Mouse (Mus musculus) hindbrain, embryonic 13.5 days (tissue): ENCODE results near the gene Map1a. TPM values are rescaled to one million over a fixed set of nuclear protein-coding genes. Genes with fewer than 3 reads are reported as not detected.

Experiments used
- ATAC-seq: fragments of 200-750 bp; cut with Nextera tagmentation; 2 replicates; pipeline ENCODE4 v1.8.0; 2017; ENCODE audit warnings: moderate TSS enrichment; ENCODE audit not compliant: low FRiP score
- H3K27ac ChIP-seq: fragments of 300-500 bp; sonication (generic); 2 replicates; pipeline ENCODE4 v1.5.1; 2015; ENCODE audit warnings: inconsistent platforms, mild to moderate bottlenecking, moderate library complexity
- H3K27me3 ChIP-seq: fragments of 300-500 bp; sonication (generic); 2 replicates; pipeline ENCODE4 v1.6.1; 2015; ENCODE audit warnings: mild to moderate bottlenecking, inconsistent platforms
- H3K36me3 ChIP-seq: fragments of 300-500 bp; sonication (generic); 2 replicates; pipeline ENCODE4 v1.6.1; 2015; ENCODE audit warnings: mild to moderate bottlenecking, inconsistent platforms
- H3K4me1 ChIP-seq: fragments of 300-500 bp; sonication (generic); replicated peaks from 2 replicates; pipeline ENCODE4 v1.6.1; 2015; ENCODE audit warnings: inconsistent platforms
- H3K4me2 ChIP-seq: fragments of 300-500 bp; sonication (generic); 2 replicates; pipeline ENCODE4 v1.6.1; 2015; ENCODE audit warnings: inconsistent platforms, mild to moderate bottlenecking, moderate library complexity
- H3K4me3 ChIP-seq: fragments of 300-500 bp; sonication (generic); 2 replicates; pipeline ENCODE4 v1.5.1; 2015; ENCODE audit warnings: mild to moderate bottlenecking, inconsistent platforms
- H3K9ac ChIP-seq: fragments of 300-500 bp; sonication (generic); 2 replicates; pipeline ENCODE4 v1.6.1; 2015; ENCODE audit warnings: mild to moderate bottlenecking, inconsistent platforms
- H3K9me3 ChIP-seq: fragments of 300-500 bp; sonication (generic); 2 replicates; pipeline ENCODE4 v1.6.1; 2016; ENCODE audit warnings: inconsistent platforms
- WGBS: fragments of 180-500 bp; shearing (Covaris S2); methylation state at CpG from one replicate; pipeline ENCODE4 v1.1.7; 2015; 5-methylcytosine and 5-hydroxymethylcytosine counted together
- polyA plus RNA-seq: library from polyadenylated mRNA; unstranded; fragments of >200 nt; fragmentation: Nextera tagmentation; extraction: Ambion mirVana; gene quantifications from 2 replicates; pipeline ENCODE4 v1.2.1, GENCODE M21; 2015

Map1a gene
- polyA plus RNA-seq, 1 experiment from 2014 or later: 16.1 TPM

GRCm38 (mm10) chr2:121294182-121294581, 4.8 kb downstream of the Map1a start:
- Histone ChIP-seq H3K9me3 (no peaks in the 10 kb centered on the region), H3K4me2 (peak overlapping the region; percentile 91), H3K27ac (peak overlapping the region; percentile 91), H3K4me3 (peak overlapping the region; percentile 53), H3K36me3 (peaks cover 7% of the 10 kb centered on the region), H3K4me1 (peaks cover 61% of the 10 kb centered on the region), H3K9ac (peak overlapping the region; percentile 80), H3K27me3 (peaks cover 6% of the 10 kb centered on the region; the same call in 1 of the 2 replicates)
- WGBS: 33% methylated on average over 4 of the region's 4 CpGs
- ATAC-seq: no peak

GRCm38 (mm10) chr2:121294753-121295607, 5.6 kb downstream of the Map1a start:
- peak; percentile 83 for ATAC-seq
- Histone ChIP-seq H3K4me3 (peak overlapping the region; percentile 53), H3K4me1 (peaks cover 58% of the 10 kb centered on the region), H3K27ac (peak overlapping the region; percentile 91), H3K27me3 (peaks cover 6% of the 10 kb centered on the region; the same call in 1 of the 2 replicates), H3K4me2 (peak overlapping the region; percentile 91), H3K9ac (peak overlapping the region; percentile 80), H3K9me3 (no peaks in the 10 kb centered on the region), H3K36me3 (peaks cover 15% of the 10 kb centered on the region)
- under 1% methylated on average over 18 of the region's 18 CpGs for WGBS

GRCm38 (mm10) chr2:121295608-121296571, 6.5 kb downstream of the Map1a start:
- Histone ChIP-seq H3K4me1 (peaks cover 49% of the 10 kb centered on the region), H3K27me3 (peaks cover 6% of the 10 kb centered on the region; the same call in 1 of the 2 replicates), H3K36me3 (peaks cover 24% of the 10 kb centered on the region), H3K9ac (peak overlapping the region; percentile 80), H3K4me2 (peak overlapping the region; percentile 91), H3K27ac (peak overlapping the region; percentile 91), H3K9me3 (no peaks in the 10 kb centered on the region), H3K4me3 (peak overlapping the region; percentile 53)
- 0% methylated on average over 11 of the region's 15 CpGs for WGBS
- ATAC-seq: peak; percentile 40

GRCm38 (mm10) chr2:121296754-121297231, 7.4 kb downstream of the Map1a start:
- peak overlapping the region; percentile 53 for H3K4me3 ChIP-seq
- peaks cover 3% of the 10 kb centered on the region; the same call in 1 of the 2 replicates for H3K27me3 ChIP-seq
- peak overlapping the region; percentile 80 for H3K9ac ChIP-seq
- no peaks in the 10 kb centered on the region for H3K9me3 ChIP-seq
- peaks cover 49% of the 10 kb centered on the region for H3K4me1 ChIP-seq
- peaks cover 33% of the 10 kb centered on the region for H3K36me3 ChIP-seq
- no peak for ATAC-seq
- H3K4me2 ChIP-seq: peak overlapping the region; percentile 91
- H3K27ac ChIP-seq: peak overlapping the region; percentile 91
- WGBS: 16% methylated on average over 6 of the region's 6 CpGs

- peak overlapping the region; percentile 53; the same call in 1 of the 2 replicates for H3K4me3 ChIP-seq
- no peaks in the 10 kb centered on the region for H3K9me3 ChIP-seq
- peaks cover 46% of the 10 kb centered on the region for H3K4me1 ChIP-seq
- H3K36me3 ChIP-seq: peaks cover 42% of the 10 kb centered on the region
- H3K9ac ChIP-seq: peak overlapping the region; percentile 80; the same call in 1 of the 2 replicates
- ATAC-seq: no peak
- H3K4me2 ChIP-seq: peak overlapping the region; percentile 91
- peak overlapping the region; percentile 91; the same call in 1 of the 2 replicates for H3K27ac ChIP-seq
- 10% methylated on average over 9 of the region's 9 CpGs for WGBS
- H3K27me3 ChIP-seq: peaks cover 3% of the 10 kb centered on the region; the same call in 1 of the 2 replicates
Observed at GRCm38 (mm10) chr2:121297701-121298100, 8.3 kb downstream of the Map1a start.

- peak overlapping the region; percentile 91 for H3K4me2 ChIP-seq
- 0 out of 2 replicates have a peak overlapping the region, but pooled peaks have one; percentile 53 for H3K4me3 ChIP-seq
- no peak for ATAC-seq
- WGBS: 4% methylated on average over 6 of the region's 8 CpGs
- peak overlapping the region; percentile 80; the same call in 1 of the 2 replicates for H3K9ac ChIP-seq
- no peaks in the 10 kb centered on the region for H3K27me3 ChIP-seq
- peaks cover 46% of the 10 kb centered on the region for H3K4me1 ChIP-seq
- H3K36me3 ChIP-seq: peaks cover 47% of the 10 kb centered on the region
- no peak overlapping the region for H3K27ac ChIP-seq
- no peaks in the 10 kb centered on the region for H3K9me3 ChIP-seq
Observed at GRCm38 (mm10) chr2:121298131-121298530, 8.7 kb downstream of the Map1a start.

- Histone ChIP-seq H3K27me3 (no peaks in the 10 kb centered on the region), H3K4me2 (no peak overlapping the region), H3K9me3 (no peaks in the 10 kb centered on the region), H3K4me1 (peaks cover 37% of the 10 kb centered on the region), H3K4me3 (no peak overlapping the region), H3K9ac (no peak overlapping the region), H3K27ac (no peak overlapping the region), H3K36me3 (peaks cover 60% of the 10 kb centered on the region)
- 91% methylated on average over 17 of the region's 17 CpGs for WGBS
- ATAC-seq: no peak
Observed at GRCm38 (mm10) chr2:121299471-121299870, 10.1 kb downstream of the Map1a start.

GRCm38 (mm10) chr2:121300036-121300435, 10.6 kb downstream of the Map1a start:
- H3K4me1 ChIP-seq: peaks cover 31% of the 10 kb centered on the region
- no peak overlapping the region for H3K9ac ChIP-seq
- no peaks in the 10 kb centered on the region for H3K27me3 ChIP-seq
- 90% methylated on average over 10 of the region's 10 CpGs for WGBS
- ATAC-seq: no peak
- H3K4me2 ChIP-seq: no peak overlapping the region
- no peaks in the 10 kb centered on the region for H3K9me3 ChIP-seq
- H3K27ac ChIP-seq: no peak overlapping the region
- no peak overlapping the region for H3K4me3 ChIP-seq
- H3K36me3 ChIP-seq: peaks cover 66% of the 10 kb centered on the region

- H3K9ac ChIP-seq: no peak overlapping the region
- 38% methylated on average over 5 of the region's 5 CpGs for WGBS
- 0 out of 2 replicates have a peak, but pooled peaks cover 3% of the 10 kb centered on the region for H3K4me1 ChIP-seq
- no peak overlapping the region for H3K4me3 ChIP-seq
- H3K4me2 ChIP-seq: no peak overlapping the region
- H3K27me3 ChIP-seq: no peaks in the 10 kb centered on the region
- peaks cover 65% of the 10 kb centered on the region for H3K36me3 ChIP-seq
- ATAC-seq: no peak
- H3K9me3 ChIP-seq: no peaks in the 10 kb centered on the region
- 0 out of 2 replicates have a peak overlapping the region, but pooled peaks have one; percentile 18 for H3K27ac ChIP-seq
Observed at GRCm38 (mm10) chr2:121308997-121309416, 19.6 kb downstream of the Map1a start.

GRCm38 (mm10) chr2:121316278-121316677, 26.9 kb downstream of the Map1a start:
- no peak overlapping the region for H3K9ac ChIP-seq
- 77% methylated on average over 8 of the region's 8 CpGs for WGBS
- H3K4me3 ChIP-seq: no peak overlapping the region
- H3K4me2 ChIP-seq: no peak overlapping the region
- no peak for ATAC-seq
- H3K4me1 ChIP-seq: no peaks in the 10 kb centered on the region
- no peaks in the 10 kb centered on the region for H3K9me3 ChIP-seq
- no peak overlapping the region for H3K27ac ChIP-seq
- H3K36me3 ChIP-seq: peaks cover 50% of the 10 kb centered on the region
- no peaks in the 10 kb centered on the region for H3K27me3 ChIP-seq

GRCm38 (mm10) chr2:121323041-121323440, 33.6 kb downstream of the Map1a start:
- Histone ChIP-seq H3K4me3 (no peak overlapping the region), H3K4me2 (no peak overlapping the region), H3K36me3 (peaks cover 47% of the 10 kb centered on the region), H3K4me1 (no peaks in the 10 kb centered on the region), H3K27me3 (no peaks in the 10 kb centered on the region), H3K9me3 (no peaks in the 10 kb centered on the region), H3K9ac (no peak overlapping the region), H3K27ac (no peak overlapping the region)
- 91% methylated on average over 10 of the region's 10 CpGs for WGBS
- ATAC-seq: no peak
